Mouse (Mus musculus) urinary bladder, adult 18-20 months (tissue): ENCODE results near the gene Arvcf.

Experiments
- DNase-seq, 2 experiments: peaks; one replicate each; pipeline ENCODE4 v3.0.0; 2022; ENCODE audit warnings: low spot score in 2 of 2, mixed read lengths in 2 of 2

The Arvcf gene

DNA sequence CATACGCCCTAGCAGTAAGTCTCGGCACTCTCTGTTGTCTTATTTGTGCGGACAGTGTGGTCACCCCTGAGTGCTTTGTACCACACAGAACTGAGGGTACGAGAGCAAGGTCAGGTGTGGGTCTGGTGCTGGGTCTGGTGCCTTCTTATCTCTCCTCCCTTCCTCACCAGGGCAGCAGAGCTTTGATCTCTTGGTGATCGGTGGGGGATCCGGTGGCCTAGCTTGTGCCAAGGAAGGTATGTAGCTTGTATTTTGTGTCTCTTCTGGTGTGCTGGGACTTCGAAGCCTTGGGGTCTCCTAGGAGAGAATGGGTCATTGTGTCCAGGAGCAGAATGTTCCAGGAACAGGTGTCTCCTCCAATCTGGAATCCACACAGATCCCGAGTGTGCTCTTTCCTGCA, 81.7 kb downstream of the Arvcf start:
- no peak for DNase-seq

DNA sequence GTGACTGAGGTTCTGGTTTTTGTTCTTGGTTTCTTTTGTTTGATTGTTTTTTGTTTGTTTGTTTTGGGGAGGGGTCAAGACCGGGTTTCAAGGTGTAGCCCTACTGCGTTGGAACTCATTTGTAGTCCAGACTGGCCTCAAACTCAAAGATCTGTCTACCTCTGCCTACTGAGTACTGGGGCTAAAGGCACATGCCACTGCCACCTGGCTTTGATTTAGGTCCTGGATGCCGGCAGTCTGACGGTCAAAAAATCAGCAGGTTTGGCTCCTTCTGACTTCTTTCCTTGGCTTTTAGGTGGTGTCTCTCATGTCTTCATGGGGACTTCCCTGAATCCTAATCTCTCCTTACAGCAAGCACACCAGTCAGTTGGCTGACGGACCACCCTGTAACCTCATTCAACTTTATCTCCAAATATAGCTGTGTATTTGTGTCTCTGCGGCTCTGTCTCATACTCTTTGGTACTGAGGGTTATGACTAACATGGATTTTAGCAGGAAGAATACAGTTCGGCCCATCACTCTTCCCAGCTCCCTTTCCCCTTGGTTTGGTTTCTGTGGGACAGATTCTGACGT, 82.7 kb downstream of the Arvcf start:
- no peak for DNase-seq

DNA sequence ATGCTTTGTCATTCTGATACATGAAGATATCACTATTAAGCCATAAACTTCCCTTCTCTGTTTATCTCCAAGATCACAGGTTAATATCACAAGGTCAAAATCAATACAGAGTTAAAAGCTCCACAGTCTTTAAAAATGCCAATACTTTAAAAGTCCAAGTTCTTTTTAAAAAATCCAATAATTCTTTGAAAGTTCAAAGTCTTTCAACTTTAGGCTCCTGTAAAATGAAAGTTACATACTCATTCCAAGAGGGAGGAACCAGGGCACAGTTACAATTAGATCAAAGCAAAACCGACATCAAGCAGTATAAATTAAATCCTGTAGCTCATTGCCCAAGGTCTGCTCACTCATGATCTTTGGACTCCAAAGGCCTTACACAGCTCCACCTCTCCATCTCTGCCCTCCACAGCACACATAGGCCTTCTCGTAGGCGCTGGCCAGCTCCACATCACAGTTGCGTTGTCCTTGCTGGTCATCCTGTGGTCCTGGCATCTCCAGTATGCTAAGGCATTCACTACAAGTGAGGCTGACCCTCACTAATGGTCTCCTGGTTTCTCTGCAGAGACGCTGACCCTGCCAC, 85.4 kb downstream of the Arvcf start:
- DNase-seq: no peak

DNA sequence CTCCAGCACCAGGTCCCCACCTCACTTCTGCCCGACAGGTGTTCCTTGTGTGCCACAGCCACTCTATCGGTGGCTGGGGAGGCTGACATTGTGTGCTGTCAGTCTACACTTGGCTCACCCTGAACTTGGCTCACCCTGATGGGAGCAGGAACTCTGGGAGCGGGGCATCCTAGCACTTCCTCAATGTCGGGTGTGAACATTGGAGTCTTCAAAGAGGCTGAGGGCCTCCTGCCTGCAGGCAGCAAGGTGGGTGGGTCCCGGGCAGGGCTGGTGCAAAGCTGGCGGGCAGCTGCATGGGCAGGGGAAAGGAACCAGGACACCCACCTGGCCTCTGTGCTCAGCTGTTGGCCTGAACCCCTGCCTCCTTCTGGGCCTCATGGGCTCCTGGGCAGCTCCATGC, 88.1 kb downstream of the Arvcf start:
- DNase-seq: no peak

DNA sequence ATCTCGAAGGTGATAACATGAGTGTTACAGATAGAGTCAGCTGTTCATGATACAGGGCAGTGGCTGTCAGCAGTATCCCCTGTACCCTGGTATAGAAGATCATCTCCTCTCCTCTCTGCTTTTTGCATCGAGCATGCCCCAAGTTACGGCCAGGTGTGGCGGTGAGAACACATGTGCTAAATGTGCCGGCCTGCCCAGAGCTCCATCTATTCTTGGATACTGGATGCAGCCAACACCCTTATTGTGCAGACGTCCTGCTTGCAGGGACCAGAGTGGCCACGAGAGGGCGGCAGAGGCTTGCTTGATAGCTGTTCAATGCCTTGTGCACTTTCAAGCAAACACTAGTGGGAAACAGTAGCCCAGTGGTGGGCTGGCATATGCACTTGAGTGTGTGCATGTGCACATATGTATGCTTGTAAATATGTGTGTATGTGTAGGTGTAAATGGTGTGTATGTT, 95.4 kb downstream of the Arvcf start:
- DNase-seq: peak; percentile 86 to 96

DNA sequence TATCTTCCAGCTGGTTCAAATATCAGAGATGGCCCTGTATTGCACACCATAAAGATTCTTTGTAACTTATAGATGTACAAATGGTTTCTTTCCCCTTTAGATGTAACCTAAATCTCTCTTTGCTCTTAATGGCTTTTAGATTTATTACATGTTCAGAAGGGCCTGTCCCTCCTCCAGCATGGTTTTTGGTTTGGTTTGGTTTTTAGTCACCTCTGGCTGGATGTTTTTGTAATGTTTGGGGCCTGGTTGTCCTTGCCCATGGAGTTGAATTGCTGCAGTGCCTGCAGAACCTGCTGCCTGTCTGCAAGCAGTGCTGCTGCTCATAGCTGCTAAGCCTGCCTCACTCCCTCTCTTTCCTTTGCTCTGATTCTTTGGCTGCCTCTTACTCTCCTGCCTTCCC, 99.3 kb downstream of the Arvcf start:
- DNase-seq: no peak

DNA sequence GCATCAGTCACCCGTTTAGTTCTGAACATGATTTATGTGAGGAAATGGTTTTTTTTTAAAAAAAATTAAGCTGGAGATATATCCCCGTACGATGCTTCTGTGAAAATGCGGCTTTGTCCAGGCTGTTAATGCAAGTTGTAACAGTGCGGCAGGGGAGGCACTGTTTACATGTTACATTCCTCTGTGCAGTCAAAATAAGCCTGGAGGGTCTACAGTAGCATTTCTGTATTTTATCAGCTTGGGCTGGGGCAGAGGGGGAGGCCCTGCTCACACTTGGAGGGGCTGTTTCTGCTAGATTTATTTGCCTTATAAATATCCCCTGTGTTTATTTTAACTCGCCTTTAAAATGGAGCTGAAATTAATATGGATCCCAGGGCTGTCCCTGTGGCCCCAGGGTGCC, 100.1 kb downstream of the Arvcf start:
- DNase-seq: no peak

DNA sequence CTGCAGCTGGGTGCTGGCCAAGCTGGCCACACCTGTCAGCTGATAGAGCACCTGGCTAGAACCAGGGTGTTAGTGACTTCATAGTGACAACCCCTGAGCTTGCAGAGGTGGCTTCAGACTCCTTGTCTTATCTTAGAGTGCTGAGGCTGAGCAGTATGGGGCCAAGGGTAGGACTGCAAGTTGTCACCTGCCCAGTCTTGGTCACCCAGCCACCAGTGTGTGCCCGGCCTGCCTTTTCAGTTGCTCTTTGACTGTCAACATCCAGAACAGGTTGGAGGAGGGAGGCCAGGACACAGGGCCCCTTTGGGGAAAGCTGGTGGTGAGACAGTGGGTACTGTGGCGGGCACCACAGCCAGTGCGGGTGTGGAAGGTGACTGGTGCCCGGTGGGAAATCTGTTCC, 101.0 kb downstream of the Arvcf start:
- DNase-seq: peak in 1 of 2 experiments; percentile 71

DNA sequence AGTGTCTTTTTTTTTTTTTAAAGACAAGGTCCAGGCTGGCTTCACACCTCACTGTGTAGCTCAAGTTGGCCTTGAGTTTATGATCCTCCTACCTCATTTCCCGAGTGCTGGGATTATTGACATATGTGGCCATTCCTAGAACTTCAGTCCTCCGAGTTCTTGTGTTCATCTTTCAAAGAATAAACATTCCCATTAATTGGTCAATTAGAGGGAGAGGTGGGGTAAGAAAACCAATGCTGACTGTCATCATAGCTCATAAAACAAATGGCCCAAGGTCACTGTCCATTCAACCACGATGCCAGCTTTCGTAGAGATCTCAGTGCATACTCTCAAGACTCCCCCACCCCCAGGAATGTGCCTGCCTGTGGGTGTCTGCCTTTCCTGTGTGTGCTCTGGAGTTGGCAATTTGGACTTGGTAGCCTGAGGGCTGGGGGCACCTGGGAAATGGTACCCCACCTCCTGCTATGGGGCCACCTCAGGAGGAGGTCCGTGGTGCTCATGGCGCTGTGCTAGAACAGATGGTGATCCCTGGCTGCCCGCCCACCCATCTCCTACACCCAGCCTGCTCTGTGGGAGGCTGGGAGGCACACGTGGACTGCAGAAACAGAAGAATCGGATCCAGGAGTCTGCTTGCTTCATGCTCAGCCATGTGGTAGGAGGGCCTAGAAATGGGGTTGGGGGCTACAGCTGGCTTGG, 103.7 kb downstream of the Arvcf start:
- no peak for DNase-seq

DNA sequence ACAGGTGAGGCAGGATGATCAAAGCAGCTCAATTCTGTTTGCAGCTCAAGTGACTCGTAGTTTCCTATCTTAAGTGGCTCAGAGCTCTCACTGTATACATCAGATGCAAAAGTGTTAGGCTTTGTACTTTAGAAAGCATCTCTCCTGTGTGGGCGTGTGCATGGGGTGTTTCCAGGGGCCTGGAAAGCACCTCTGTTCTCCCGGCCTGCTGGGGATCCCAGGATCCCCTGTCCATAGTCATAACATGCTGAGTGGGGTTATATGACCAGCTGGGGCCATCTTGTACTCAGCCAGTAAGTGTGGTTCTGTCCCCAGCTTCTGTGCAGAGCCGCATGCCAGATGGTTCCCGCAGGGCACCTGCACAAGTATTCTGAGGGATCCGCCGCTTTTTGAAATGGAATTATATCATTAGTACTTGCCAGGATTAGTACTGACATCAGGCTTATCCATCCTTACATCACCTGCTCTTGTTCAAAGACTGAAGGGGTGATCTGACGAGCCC, 104.4 kb downstream of the Arvcf start:
- DNase-seq: no peak

DNA sequence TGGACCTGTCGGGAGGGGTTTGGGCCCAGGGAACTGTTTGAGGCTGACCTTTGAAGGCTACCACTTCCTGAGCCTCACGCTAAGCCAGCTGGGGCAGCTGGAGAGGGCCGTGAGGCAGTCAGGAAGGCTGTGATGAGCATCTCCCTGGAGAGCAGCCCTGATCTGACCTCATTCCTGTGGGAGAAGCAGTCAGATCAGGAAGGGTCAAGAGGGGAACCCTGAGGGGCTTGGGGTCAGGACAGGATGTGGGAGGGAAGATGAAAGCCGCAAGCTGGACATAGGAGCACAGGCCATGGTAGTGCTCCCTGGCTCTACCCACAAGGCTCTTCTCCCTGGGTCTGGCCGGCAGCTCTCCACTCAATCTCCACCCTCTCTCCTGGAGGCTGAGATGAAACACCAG, 105.9 kb downstream of the Arvcf start:
- DNase-seq: no peak

DNA sequence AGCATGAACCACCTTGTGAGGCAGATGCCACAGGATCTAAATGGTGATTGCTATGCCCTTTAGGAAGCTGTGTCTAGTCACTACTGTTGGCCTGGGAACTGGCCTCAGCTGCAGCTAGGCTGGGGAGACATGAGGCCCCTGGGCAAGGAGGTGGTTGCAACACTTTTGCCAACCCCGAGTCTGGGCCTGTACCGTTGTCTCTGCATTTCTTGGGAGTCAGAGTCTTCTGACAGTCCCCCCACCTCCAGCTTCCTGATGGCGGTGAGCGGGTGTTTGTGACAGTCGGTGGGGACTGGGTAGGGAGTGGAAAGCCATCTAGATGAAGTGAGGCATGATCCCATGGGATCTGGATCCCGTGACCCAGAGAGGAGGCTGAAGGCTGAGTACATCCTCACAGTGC, 107.4 kb downstream of the Arvcf start:
- DNase-seq: no peak
